Comparison of ENCODE assay signal across 23 mouse cellular contexts in the genomic region with DNA sequence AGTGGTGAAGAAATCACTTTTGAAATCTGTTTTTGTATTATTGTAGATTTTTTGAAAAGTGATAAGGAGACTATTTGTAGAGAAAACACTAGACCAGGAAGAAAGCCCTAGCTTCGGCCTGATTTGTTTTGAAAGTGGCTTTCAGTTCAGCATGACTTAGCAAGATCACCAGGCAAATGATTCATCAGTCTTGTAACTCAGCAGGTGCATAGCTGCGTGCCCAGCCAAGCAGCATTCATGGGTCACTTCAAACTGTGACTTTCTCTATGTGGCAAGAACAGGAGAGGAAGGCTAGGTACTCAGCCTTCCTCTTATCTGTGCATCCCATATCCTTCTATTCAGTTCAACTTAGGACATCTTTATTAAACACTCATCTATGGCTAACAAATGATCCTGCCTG.
DNase-seq lines count a peak whose midpoint lies in the region; ATAC-seq and TF ChIP-seq lines count a peak whose summit lies in the region.
"Had no signal": no experiment of that assay in that cellular context is flagged by ENCODE, and none has a peak within 500 bp of the region (broad histone marks: within the 10 kb centered on the region; RNA-seq: fewer than 3 reads in every experiment).

No protein-coding gene starts in this region.

- H3K4me2 ChIP-seq in kidney, postnatal 0 days (ENCODE audit: low read length): no peak overlapping the region
- H3K4me2 ChIP-seq: embryonic facial prominence, embryonic 13.5 days; forebrain, embryonic 12.5 days; hindbrain, embryonic 15.5 days; liver, embryonic 11.5 days; midbrain, embryonic 11.5 days; stomach, embryonic 15.5 days had no signal

- no peaks in the 10 kb centered on the region for H3K9me3 ChIP-seq in kidney, postnatal 0 days (replicated peaks; ENCODE audit: low read length)
- H3K9me3 ChIP-seq: embryonic facial prominence, embryonic 13.5 days; forebrain, embryonic 12.5 days; heart, embryonic 10.5 days; hindbrain, embryonic 15.5 days; stomach, embryonic 15.5 days had no signal

- H3K9ac ChIP-seq in kidney, postnatal 0 days (ENCODE audit: low read depth, low read length): no peak overlapping the region
- H3K9ac ChIP-seq: embryonic facial prominence, embryonic 13.5 days; forebrain, embryonic 12.5 days; hindbrain, embryonic 15.5 days; stomach, embryonic 15.5 days had no signal

- in situ Hi-C loops in Patski (cut with MboI; ENCODE audit: low pct_unique_long_range_greater_than_20kb): loop anchor here (25.0 kb wide), 1 partner anchor 1168 kb away; no protein-coding TSS in a partner anchor

- ATAC-seq in kidney, postnatal 0 days (replicated peaks; ENCODE audit: low FRiP score, low read depth): no peak; the same call in 1 of the 2 replicates
- peak; percentile 57 for ATAC-seq in Patski
- no peak for ATAC-seq in granulocyte monocyte progenitor cell, adult 5-6 weeks (replicated peaks; ENCODE audit: poor library complexity, severe bottlenecking)

- no peaks in the 10 kb centered on the region for H3K36me3 ChIP-seq in kidney, postnatal 0 days (ENCODE audit: insufficient read depth, low read length)
- H3K36me3 ChIP-seq: embryonic facial prominence, embryonic 13.5 days; forebrain, embryonic 12.5 days; heart, embryonic 10.5 days; hindbrain, embryonic 15.5 days; stomach, embryonic 15.5 days had no signal

- POLR2A ChIA-PET in Patski (lab: Charles Lee): no interaction called here

- H3K27ac ChIP-seq in kidney, postnatal 0 days: no peak overlapping the region
- H3K27ac ChIP-seq: embryonic facial prominence, embryonic 13.5 days; forebrain, embryonic 12.5 days; heart, embryonic 10.5 days; hindbrain, embryonic 15.5 days; stomach, embryonic 15.5 days had no signal

- CTCF ChIA-PET in Patski (lab: Charles Lee): no interaction called here

- H3K4me1 ChIP-seq in kidney, postnatal 0 days (replicated peaks; ENCODE audit: insufficient read depth, low read length): no peaks in the 10 kb centered on the region
- H3K4me1 ChIP-seq: embryonic facial prominence, embryonic 13.5 days; forebrain, embryonic 12.5 days; heart, embryonic 10.5 days; hindbrain, embryonic 15.5 days; stomach, embryonic 15.5 days had no signal

- peak; percentile 26 to 40 for DNase-seq in cerebellum, postnatal 10 days
- no peak for DNase-seq in cerebellum, postnatal 4 days (ENCODE audit: low spot score in 2 of 2)
- DNase-seq in kidney, postnatal 0 days (ENCODE audit: low spot score): peak; percentile 30
- no peak for DNase-seq in kidney, postnatal 10 days
- DNase-seq in A20 (ENCODE audit: low read depth, low spot score) (peak; percentile 60), Patski (ENCODE audit: low read depth, low spot score) (no peak)
- DNase-seq in heart, adult 8-10 months (ENCODE audit: low spot score): no peak
- DNase-seq: adrenal gland, postnatal 25 days; gastrocnemius, postnatal 36 days; kidney, postnatal 25 days; layer of hippocampus, postnatal 36 days; lung, adult 18-20 months; lung, postnatal 14 days; thymus, postnatal 36 days had no signal

- no peak for TF ChIP-seq CTCF in kidney, postnatal 0 days (IDR thresholded peaks at IDR 0.05; ENCODE audit: low read depth)
- no peak for TF ChIP-seq CTCF in Patski (IDR thresholded peaks at IDR 0.05)

- H3K4me3 ChIP-seq in kidney, postnatal 0 days (replicated peaks; ENCODE audit: low read depth, low read length): no peak overlapping the region
- H3K4me3 ChIP-seq: embryonic facial prominence, embryonic 13.5 days; erythroblast, embryonic 14.5 days; forebrain, embryonic 12.5 days; heart, embryonic 10.5 days; hindbrain, embryonic 15.5 days; stomach, embryonic 15.5 days had no signal

- H3K27me3 ChIP-seq in kidney, postnatal 0 days (ENCODE audit: insufficient read depth, low read length): no peaks in the 10 kb centered on the region
- no peaks in the 10 kb centered on the region for H3K27me3 ChIP-seq in Patski
- H3K27me3 ChIP-seq: embryonic facial prominence, embryonic 13.5 days; forebrain, embryonic 12.5 days; hindbrain, embryonic 15.5 days; stomach, embryonic 15.5 days had no signal

- 16% methylated on average over 2 of the region's 2 CpGs for WGBS in kidney, postnatal 0 days

Comparison
In these comparisons a context has a peak if more than half of its experiments do, and no peak if none do; other contexts are left out.
1. DNase-seq: peak in cerebellum, postnatal 10 days (2 of 2), kidney, postnatal 0 days (single experiment) and A20 (single experiment); none in cerebellum, postnatal 4 days (0 of 2), kidney, postnatal 10 days (single experiment), Patski (single experiment) and heart, adult 8-10 months (single experiment).